Mouse (Mus musculus) neural tube, embryonic 12.5 days (tissue): ENCODE measurements at regions not wholly inside any gene's neighbourhood (a gene's known extent, or its start where the extent isn't known, plus 50 kb on each side); places are given as distances from the start of the nearest gene placed in this dataset.

ENCODE experiments used
- ATAC-seq: fragments of 200-750 bp; cut with Nextera tagmentation; 2 replicates; pipeline ENCODE4 v1.8.0; 2017; ENCODE audit warnings: low read depth, mild to moderate bottlenecking, moderate TSS enrichment, moderate library complexity; ENCODE audit not compliant: low FRiP score
- H3K27ac ChIP-seq: fragments of 300-500 bp; sonication (generic); 2 replicates; pipeline ENCODE4 v1.5.1; 2016
- H3K27me3 ChIP-seq: fragments of 300-500 bp; sonication (generic); replicated peaks from 2 replicates; pipeline ENCODE4 v1.6.1; 2016; ENCODE audit warnings: mild to moderate bottlenecking
- H3K36me3 ChIP-seq: fragments of 300-500 bp; sonication (generic); 2 replicates; pipeline ENCODE4 v1.6.1; 2016; ENCODE audit warnings: mild to moderate bottlenecking
- H3K4me1 ChIP-seq: fragments of 300-500 bp; sonication (generic); 2 replicates; pipeline ENCODE4 v1.6.1; 2016
- H3K4me2 ChIP-seq: fragments of 300-500 bp; sonication (generic); replicated peaks from 2 replicates; pipeline ENCODE4 v1.6.1; 2016; ENCODE audit warnings: mild to moderate bottlenecking
- H3K4me3 ChIP-seq: fragments of 300-500 bp; sonication (generic); 2 replicates; pipeline ENCODE4 v1.5.1; 2016
- H3K9ac ChIP-seq: fragments of 300-500 bp; sonication (generic); 2 replicates; pipeline ENCODE4 v1.6.1; 2016; ENCODE audit warnings: mild to moderate bottlenecking
- H3K9me3 ChIP-seq: fragments of 300-500 bp; sonication (generic); 2 replicates; pipeline ENCODE4 v1.6.1; 2016; ENCODE audit warnings: mild to moderate bottlenecking
- WGBS: fragments of 180-500 bp; shearing (Covaris S2); methylation state at CpG from one replicate; pipeline ENCODE4 v1.1.7; 2016; 5-methylcytosine and 5-hydroxymethylcytosine counted together

DNA sequence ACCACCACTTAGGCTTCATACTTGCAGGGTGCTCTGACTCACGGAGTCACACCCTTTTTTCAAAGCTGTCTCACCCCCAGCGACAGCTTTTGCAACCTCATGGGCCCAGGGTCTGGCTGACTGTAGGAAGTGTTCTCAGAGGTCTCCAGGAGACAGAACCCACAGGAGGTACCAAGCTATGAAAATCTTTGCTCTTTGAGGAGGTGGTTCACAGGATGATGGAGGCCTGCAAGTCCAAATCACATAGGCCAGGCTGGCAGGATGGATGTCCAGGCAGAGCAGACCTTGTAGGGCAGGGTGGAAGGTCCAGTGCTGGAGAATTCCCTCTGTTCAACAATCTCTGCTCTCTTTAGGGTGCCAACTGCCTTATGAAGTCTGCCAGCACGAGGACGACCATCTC, 289.2 kb downstream of the Foxo1 start:
- H3K36me3 ChIP-seq: no peaks in the 10 kb centered on the region
- peaks cover 5% of the 10 kb centered on the region; the same call in 1 of the 2 replicates for H3K4me1 ChIP-seq
- no peaks in the 10 kb centered on the region for H3K9me3 ChIP-seq
- no peak overlapping the region for H3K9ac ChIP-seq
- H3K4me3 ChIP-seq: no peak overlapping the region
- ATAC-seq: no peak
- WGBS: 86% methylated on average over 4 of the region's 4 CpGs
- H3K27ac ChIP-seq: no peak overlapping the region
- H3K4me2 ChIP-seq: no peak overlapping the region
- no peaks in the 10 kb centered on the region for H3K27me3 ChIP-seq

DNA sequence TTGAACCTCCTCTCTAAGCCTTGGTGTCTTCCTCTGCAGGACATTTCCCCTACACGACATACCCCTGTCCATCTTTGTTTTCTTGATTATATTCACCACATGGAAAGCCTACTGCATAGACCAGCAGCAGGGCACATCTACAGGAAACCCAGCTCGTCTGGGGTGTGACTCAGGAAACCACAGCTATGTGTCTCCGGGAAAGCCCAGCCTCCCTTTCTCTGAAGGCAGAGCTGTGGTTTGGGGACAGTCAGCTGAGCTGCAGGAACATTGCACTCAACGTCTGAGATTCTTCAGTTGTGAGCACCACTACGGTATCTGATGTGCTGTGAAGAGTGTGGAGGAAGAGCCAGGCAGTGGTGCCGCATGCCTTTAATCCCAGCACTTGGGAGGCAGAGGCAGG, 286.9 kb downstream of the Foxo1 start:
- H3K36me3 ChIP-seq: no peaks in the 10 kb centered on the region
- no peak overlapping the region for H3K27ac ChIP-seq
- H3K9ac ChIP-seq: no peak overlapping the region
- H3K9me3 ChIP-seq: no peaks in the 10 kb centered on the region
- 84% methylated on average over 6 of the region's 6 CpGs for WGBS
- H3K4me3 ChIP-seq: no peak overlapping the region
- peaks cover 5% of the 10 kb centered on the region; the same call in 1 of the 2 replicates for H3K4me1 ChIP-seq
- H3K4me2 ChIP-seq: no peak overlapping the region
- ATAC-seq: no peak
- no peaks in the 10 kb centered on the region for H3K27me3 ChIP-seq

DNA sequence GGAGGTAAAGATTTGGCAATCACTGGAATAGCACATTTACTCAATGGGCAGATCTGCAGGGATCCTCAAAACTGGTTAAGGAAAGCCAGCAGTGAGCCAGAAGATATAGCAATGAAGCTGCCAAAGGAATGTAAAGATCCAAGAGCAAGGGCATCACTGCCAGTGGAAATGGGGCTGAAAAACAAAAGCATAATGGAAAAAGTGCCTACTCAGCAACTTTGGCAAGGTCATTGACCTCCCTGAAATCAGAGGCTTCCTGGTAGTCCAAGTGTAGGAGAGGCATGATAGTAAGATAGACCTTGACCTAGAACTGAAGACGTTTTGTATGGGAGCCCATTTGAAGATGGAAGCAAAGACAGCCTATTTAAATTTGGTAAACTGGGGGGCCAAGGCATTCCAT, 286.4 kb downstream of the Foxo1 start:
- WGBS: 89% methylated on average over 1 of the region's 1 CpGs
- no peaks in the 10 kb centered on the region for H3K36me3 ChIP-seq
- no peaks in the 10 kb centered on the region for H3K27me3 ChIP-seq
- H3K27ac ChIP-seq: no peak overlapping the region
- H3K4me3 ChIP-seq: no peak overlapping the region
- no peak for ATAC-seq
- H3K4me1 ChIP-seq: peaks cover 2% of the 10 kb centered on the region; the same call in 1 of the 2 replicates
- H3K9ac ChIP-seq: no peak overlapping the region
- no peak overlapping the region for H3K4me2 ChIP-seq
- H3K9me3 ChIP-seq: no peaks in the 10 kb centered on the region

DNA sequence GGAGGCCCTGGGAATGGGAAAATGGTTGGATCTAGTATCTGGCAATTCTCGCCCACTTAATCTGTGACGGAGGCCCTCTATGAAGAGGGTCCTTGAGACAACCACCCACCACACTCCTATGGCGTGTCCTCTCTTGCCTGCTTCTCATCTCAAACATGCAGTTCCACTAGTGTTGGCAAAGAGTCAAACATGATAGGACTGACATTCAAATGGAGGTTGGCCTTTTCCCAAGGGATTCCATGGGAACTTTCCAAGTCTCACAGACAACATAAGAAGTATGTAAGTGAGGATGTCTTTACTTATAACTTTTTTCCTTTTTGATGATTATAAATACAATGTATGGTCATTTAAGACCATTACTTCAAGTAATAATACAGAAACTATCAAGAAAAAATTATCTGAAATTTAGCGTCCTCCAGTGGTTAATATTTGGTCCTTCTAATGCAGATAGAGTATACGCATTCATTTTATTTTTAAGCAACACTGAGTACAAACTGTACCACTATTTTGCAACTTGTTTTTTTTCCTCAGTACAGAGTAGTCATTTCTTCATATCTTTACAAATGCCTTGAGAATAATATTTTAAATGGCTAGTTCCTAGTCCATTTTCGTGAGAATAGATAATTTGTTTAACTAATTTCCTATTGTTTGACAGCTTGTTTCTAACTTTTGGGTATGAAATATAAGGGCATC, 280.2 kb downstream of the Foxo1 start:
- Histone ChIP-seq H3K4me3 (no peak overlapping the region), H3K4me1 (no peaks in the 10 kb centered on the region), H3K4me2 (no peak overlapping the region), H3K36me3 (no peaks in the 10 kb centered on the region), H3K9me3 (no peaks in the 10 kb centered on the region), H3K27me3 (no peaks in the 10 kb centered on the region), H3K27ac (no peak overlapping the region), H3K9ac (no peak overlapping the region)
- no peak for ATAC-seq
- WGBS: 92% methylated on average over 6 of the region's 6 CpGs

DNA sequence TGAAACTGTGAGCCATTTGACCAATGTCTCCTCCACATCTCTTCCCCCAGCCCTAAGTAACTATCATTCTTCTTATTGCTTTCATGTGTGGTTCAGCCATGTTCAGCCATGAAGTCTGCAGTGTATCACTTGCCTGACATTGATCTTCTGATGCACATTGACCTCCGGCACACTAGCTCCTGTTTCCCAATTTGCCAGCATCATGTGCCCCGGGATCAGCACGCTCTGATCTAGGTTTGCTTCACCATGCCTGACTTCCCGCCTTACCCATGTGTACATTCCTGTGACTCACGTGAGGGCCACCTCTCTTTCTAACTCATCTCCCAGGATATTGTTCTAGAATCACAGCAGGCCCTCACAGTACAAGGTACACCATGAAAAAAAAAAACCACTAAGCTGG, 277.9 kb downstream of the Foxo1 start:
- WGBS: 93% methylated on average over 5 of the region's 5 CpGs
- Histone ChIP-seq H3K27me3 (no peaks in the 10 kb centered on the region), H3K4me3 (no peak overlapping the region), H3K9ac (no peak overlapping the region), H3K4me2 (no peak overlapping the region), H3K36me3 (no peaks in the 10 kb centered on the region), H3K4me1 (no peaks in the 10 kb centered on the region), H3K27ac (no peak overlapping the region), H3K9me3 (no peaks in the 10 kb centered on the region)
- no peak for ATAC-seq

DNA sequence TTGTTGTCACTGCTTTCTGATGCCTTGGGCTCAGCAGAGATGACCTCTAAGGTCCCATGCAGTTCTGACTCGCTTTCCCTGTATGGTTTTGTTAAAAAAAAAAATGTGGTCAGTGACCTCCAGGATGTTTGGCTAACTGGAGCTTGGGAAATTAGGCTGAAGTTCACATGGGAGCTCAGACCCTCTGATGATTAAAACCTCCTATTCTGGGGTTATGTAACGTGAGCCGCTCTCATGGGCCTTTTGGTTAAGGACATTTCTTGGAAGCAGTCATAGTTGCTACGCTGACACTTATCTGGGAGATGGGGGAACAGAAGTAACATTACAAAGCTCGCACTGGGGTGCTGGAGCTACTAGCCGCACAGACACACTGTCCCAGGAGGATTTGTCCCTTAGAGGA, 274.9 kb downstream of the Foxo1 start:
- 82% methylated on average over 6 of the region's 6 CpGs for WGBS

DNA sequence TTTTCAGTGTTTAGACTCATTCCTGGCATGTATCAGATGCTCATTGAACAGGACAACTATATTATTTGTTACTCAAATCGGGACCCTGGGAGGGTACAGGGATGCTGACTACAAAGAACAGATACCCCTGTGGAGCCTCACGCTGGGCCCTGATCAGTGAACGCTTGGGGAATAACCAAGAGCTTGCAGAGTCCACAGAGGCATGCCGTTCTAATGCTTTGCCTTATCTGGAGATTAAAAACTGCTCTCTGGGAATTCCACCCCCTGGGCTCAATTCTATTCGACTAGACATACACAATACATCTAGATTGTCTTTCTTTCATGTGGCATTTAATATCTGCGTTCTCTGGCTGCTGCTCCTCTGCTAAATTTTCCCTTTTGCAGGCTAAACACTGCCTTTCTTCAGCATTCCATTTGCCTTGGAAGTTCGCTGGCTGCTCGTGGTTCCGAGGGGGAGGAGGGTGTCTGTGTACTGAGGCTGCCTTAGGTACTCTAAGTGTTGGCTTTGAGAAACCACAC, 272.8 kb downstream of the Foxo1 start:
- 41% methylated on average over 9 of the region's 9 CpGs for WGBS
- Histone ChIP-seq H3K4me3 (no peak overlapping the region), H3K27ac (no peak overlapping the region), H3K36me3 (no peaks in the 10 kb centered on the region), H3K4me2 (no peak overlapping the region), H3K9me3 (no peaks in the 10 kb centered on the region), H3K27me3 (no peaks in the 10 kb centered on the region), H3K4me1 (no peaks in the 10 kb centered on the region), H3K9ac (no peak overlapping the region)
- no peak for ATAC-seq

More for the DNA sequence above, 274.9 kb downstream of the Foxo1 start:
- Histone ChIP-seq H3K4me1 (no peaks in the 10 kb centered on the region), H3K27me3 (no peaks in the 10 kb centered on the region), H3K36me3 (no peaks in the 10 kb centered on the region), H3K4me2 (no peak overlapping the region), H3K4me3 (no peak overlapping the region), H3K9ac (no peak overlapping the region), H3K27ac (no peak overlapping the region), H3K9me3 (no peaks in the 10 kb centered on the region)
- no peak for ATAC-seq

DNA sequence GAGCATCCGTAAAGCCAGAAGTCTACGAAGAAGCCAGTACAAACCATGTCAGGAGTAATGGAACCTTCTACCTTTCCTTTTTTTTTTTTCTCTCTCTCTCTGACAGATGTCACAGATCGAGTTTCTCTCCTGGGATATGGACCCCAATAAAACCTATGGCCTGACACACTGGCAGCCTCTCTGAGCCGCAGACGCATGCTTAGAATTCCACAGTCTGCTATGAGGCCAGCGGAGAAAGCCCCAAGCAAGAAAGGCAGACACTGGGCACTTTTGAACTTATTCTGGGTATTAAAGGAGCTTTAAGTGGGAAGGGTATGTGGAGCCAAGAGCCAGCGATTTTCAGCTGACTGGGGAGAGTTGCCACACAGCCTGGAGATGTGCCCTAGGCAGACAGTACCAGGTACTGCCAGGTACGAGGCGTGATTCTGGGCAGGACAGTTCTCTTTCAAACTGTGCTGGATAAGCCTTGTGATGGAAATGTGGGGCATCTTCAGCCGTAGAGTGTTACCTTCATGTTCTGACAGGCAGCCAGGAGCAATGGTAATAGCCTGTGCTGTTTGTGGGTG, 271.8 kb downstream of the Foxo1 start:
- Histone ChIP-seq H3K4me2 (no peak overlapping the region), H3K27me3 (no peaks in the 10 kb centered on the region)
- WGBS: 46% methylated on average over 10 of the region's 10 CpGs

DNA sequence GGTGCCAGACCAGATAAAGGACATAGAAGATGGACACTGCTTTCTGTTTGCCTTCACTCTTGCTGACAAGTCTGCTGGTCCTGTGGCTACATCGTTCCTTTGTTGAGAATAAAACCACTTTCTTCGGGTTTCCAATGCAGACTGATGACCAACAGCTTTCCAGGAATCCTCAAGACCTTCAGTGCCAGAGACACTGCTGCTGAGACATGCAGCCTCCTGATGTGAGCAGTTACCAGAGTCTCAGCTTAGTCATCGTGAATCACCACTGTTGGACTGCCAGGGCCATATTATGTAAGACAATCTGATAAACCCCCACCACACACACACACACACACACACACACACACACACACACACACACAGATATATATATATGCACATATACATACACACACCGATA, 270.2 kb downstream of the Foxo1 start:
- no peak overlapping the region for H3K9ac ChIP-seq
- no peaks in the 10 kb centered on the region for H3K36me3 ChIP-seq
- WGBS: 86% methylated on average over 4 of the region's 4 CpGs
- no peak overlapping the region for H3K4me3 ChIP-seq
- no peak overlapping the region for H3K27ac ChIP-seq
- H3K27me3 ChIP-seq: no peaks in the 10 kb centered on the region
- no peaks in the 10 kb centered on the region for H3K4me1 ChIP-seq
- ATAC-seq: no peak
- no peaks in the 10 kb centered on the region for H3K9me3 ChIP-seq
- no peak overlapping the region for H3K4me2 ChIP-seq

More for the DNA sequence above, 271.8 kb downstream of the Foxo1 start:
- no peak overlapping the region for H3K27ac ChIP-seq
- no peak overlapping the region for H3K9ac ChIP-seq
- H3K4me1 ChIP-seq: no peaks in the 10 kb centered on the region
- H3K36me3 ChIP-seq: no peaks in the 10 kb centered on the region
- no peak for ATAC-seq
- H3K4me3 ChIP-seq: no peak overlapping the region
- H3K9me3 ChIP-seq: no peaks in the 10 kb centered on the region

DNA sequence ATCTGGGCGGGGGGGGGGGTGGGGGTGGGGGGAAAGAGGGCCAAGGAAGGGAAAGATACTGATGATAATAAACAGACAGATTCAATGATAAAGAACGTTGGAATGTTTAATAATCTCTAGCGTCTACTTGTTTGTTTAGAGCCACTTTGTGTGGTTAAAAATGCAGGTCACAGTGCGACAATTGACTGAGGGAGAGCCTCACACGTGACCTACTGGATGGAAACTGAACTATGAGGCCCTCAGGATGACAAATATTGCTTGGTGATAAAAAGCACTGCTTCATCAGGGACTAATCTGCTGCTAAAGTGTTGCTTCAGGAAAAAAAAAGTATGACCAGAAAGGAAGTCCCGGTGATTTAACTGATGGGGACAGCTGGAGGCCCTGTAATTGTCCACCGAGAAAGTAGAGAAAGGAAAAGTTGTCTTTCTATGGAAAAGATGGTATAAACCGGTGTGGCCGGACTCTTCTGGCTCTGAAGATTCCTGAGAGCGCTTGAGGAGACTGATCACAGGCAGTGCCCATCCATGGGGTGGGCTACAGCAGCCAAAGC, 269.3 kb downstream of the Foxo1 start:
- no peak overlapping the region for H3K4me3 ChIP-seq
- no peaks in the 10 kb centered on the region for H3K36me3 ChIP-seq
- no peak overlapping the region for H3K4me2 ChIP-seq
- H3K9ac ChIP-seq: no peak overlapping the region
- no peaks in the 10 kb centered on the region for H3K27me3 ChIP-seq
- H3K9me3 ChIP-seq: no peaks in the 10 kb centered on the region
- H3K4me1 ChIP-seq: no peaks in the 10 kb centered on the region
- no peak overlapping the region for H3K27ac ChIP-seq
- WGBS: 89% methylated on average over 10 of the region's 10 CpGs
- no peak for ATAC-seq

DNA sequence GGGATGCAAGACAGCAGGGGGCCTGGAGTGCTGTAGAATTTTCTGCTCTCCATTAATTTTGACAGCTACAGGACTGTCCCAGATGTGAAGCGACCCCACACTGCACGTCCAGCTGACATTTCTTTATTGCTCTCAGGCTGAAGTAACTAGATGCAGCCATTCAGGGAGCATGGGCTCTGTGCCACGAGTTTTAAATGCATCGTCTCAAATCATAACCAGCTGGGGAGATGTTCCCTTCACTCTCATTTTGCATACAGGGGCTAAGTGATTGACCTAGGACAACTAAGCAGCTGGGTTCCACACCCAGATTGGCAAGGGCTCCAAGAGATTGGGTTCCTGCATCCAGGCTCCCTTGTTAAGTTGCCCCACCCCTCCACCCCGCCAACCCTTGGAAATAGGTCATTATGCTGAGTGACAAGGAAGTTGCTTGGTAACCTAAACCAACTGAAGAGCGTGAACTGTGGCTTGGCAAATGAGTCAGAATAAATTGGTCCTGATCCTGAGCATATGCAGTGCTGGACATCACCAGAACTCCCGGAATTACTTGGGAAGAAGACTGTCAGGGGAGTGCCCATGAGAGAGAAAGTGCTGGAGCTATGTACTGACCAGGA, 267.4 kb downstream of the Foxo1 start:
- no peak overlapping the region for H3K4me2 ChIP-seq
- peaks cover 8% of the 10 kb centered on the region for H3K4me1 ChIP-seq
- WGBS: 49% methylated on average over 7 of the region's 7 CpGs
- ATAC-seq: no peak
- H3K36me3 ChIP-seq: no peaks in the 10 kb centered on the region
- no peak overlapping the region for H3K27ac ChIP-seq
- no peak overlapping the region for H3K4me3 ChIP-seq
- no peaks in the 10 kb centered on the region for H3K9me3 ChIP-seq
- no peaks in the 10 kb centered on the region for H3K27me3 ChIP-seq
- H3K9ac ChIP-seq: no peak overlapping the region

DNA sequence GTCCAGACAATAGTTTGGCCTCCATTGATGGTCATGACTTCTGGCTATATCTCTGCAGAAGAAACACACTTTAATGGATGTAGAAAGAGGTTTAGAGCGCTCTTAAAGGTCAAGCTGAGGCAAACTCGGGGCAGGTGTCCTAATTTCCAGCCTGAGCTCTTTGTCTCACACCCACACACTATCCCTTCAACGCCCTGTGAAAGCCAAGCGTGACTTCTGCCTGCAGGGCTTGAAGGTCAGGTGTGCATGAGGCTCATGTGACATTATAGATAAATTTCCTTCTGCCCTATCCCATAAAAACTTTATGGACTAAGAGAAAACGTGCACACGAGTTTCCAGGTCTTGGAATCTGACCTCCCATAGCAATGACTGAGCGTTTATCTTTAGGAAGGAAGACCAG, 266.0 kb downstream of the Foxo1 start:
- no peak overlapping the region for H3K4me3 ChIP-seq
- H3K36me3 ChIP-seq: no peaks in the 10 kb centered on the region
- WGBS: 74% methylated on average over 7 of the region's 7 CpGs
- ATAC-seq: no peak
- no peak overlapping the region for H3K27ac ChIP-seq
- no peak overlapping the region for H3K4me2 ChIP-seq
- H3K9ac ChIP-seq: no peak overlapping the region
- no peaks in the 10 kb centered on the region for H3K9me3 ChIP-seq
- peaks cover 8% of the 10 kb centered on the region for H3K4me1 ChIP-seq
- H3K27me3 ChIP-seq: no peaks in the 10 kb centered on the region
